Mouse (Mus musculus) embryonic facial prominence, embryonic 14.5 days (tissue): ENCODE data around the gene Apba1. TPM values are rescaled to one million over a fixed set of nuclear protein-coding genes. Genes with fewer than 3 reads are reported as not detected.

Experiments used
- ATAC-seq: fragments of 200-750 bp; cut with Nextera tagmentation; 2 replicates; pipeline ENCODE4 v1.8.0; 2017; ENCODE audit warnings: low read depth, moderate number of reproducible peaks, moderate TSS enrichment
- DNase-seq: peaks from one replicate; pipeline ENCODE4 v3.0.0-alpha.2; 2015; ENCODE audit warnings: low spot score
- H3K27ac ChIP-seq: fragments of 300-500 bp; sonication (generic); replicated peaks from 2 replicates; pipeline ENCODE4 v1.5.1; 2014; ENCODE audit warnings: low read depth, mild to moderate bottlenecking, low read length, moderate library complexity
- H3K27me3 ChIP-seq: fragments of 300-500 bp; sonication (generic); replicated peaks from 2 replicates; pipeline ENCODE4 v1.6.1; 2014; ENCODE audit warnings: low read length; ENCODE audit not compliant: control insufficient read depth, insufficient read depth
- H3K36me3 ChIP-seq: fragments of 300-500 bp; sonication (generic); 2 replicates; pipeline ENCODE4 v1.6.1; 2014; ENCODE audit warnings: low read length, mixed read lengths; ENCODE audit not compliant: control insufficient read depth, insufficient read depth
- H3K4me1 ChIP-seq: fragments of 300-500 bp; sonication (generic); 2 replicates; pipeline ENCODE4 v1.6.1; 2014; ENCODE audit warnings: antibody characterized with exemption, low read length; ENCODE audit not compliant: control insufficient read depth, insufficient read depth
- H3K4me2 ChIP-seq: fragments of 300-500 bp; sonication (generic); 2 replicates; pipeline ENCODE4 v1.6.1; 2014; ENCODE audit warnings: low read depth, mild to moderate bottlenecking, low read length, moderate library complexity, mixed read lengths
- H3K4me3 ChIP-seq: fragments of 300-500 bp; sonication (generic); 2 replicates; pipeline ENCODE4 v1.5.1; 2014; ENCODE audit warnings: low read depth, mild to moderate bottlenecking, low read length
- H3K9ac ChIP-seq: fragments of 300-500 bp; sonication (generic); 2 replicates; pipeline ENCODE4 v1.6.1; 2014; ENCODE audit warnings: low read depth, mild to moderate bottlenecking, low read length, moderate library complexity, mixed read lengths
- H3K9me3 ChIP-seq: fragments of 300-500 bp; sonication (generic); 2 replicates; pipeline ENCODE4 v1.6.1; 2016; ENCODE audit warnings: low read length; ENCODE audit not compliant: control insufficient read depth
- WGBS: fragments of 180-500 bp; shearing (Covaris S2); extraction: QIAGEN DNeasy Blood & Tissue Kit; methylation state at CpG from one replicate; pipeline ENCODE4 v1.1.7; 2014; 5-methylcytosine and 5-hydroxymethylcytosine counted together
- polyA plus RNA-seq: library from polyadenylated mRNA; unstranded; fragments of >200 nt; fragmentation: Nextera tagmentation; extraction: Ambion mirVana; gene quantifications from 2 replicates; pipeline ENCODE4 v1.2.1, GENCODE M21; 2014

Apba1 gene
- polyA plus RNA-seq, 1 experiment from 2014 or later, result 1.9 TPM

DNA sequence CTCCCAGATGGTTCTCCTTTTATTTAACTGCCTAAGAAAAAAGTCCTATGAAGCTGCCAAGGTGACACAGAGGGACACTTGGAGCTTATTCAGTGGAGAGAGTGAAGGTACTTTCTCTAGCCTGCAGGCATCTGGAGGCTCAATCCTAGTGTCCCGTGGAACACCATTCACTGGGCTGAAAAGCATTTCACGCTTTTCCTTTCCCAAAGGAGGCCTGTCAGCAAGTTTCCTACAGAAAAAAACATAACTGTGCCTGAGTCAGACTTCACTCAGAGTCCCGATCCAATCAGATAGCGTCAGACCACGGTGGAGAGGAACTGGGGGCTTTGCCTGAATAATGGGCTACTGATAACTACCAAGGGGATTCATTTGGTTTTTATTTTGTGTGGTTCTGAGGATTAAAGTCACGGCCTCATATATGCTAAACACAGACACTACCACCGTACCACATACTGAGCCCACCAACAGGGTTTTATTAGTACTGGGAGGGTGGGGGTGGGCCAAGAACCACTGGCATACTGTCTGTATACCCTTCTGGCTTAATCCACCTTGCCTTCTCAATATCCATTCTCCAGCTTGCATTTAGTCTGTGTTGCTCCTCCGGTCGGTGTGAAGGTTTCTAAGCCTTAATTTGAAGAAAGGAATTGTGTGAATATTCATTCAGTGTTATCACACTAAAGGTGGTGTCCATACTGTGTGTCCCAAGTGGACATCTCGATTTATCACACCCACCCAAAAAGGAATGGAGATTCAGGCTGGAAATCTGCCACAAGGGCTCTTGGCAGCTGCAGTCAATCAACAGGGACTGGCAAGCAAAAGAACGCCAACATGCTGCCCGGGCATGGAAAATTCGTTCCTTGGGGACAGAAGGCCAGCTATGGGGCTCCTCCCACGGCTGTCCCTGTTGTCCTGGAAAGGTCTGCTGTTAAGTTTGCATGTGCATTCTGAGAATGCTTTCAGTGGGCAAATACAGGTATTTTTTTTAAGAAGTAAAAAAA lies 75.3 kb downstream of the Apba1 start:
- H3K4me3 ChIP-seq, result no peak overlapping the region
- no peaks in the 10 kb centered on the region for H3K27me3 ChIP-seq
- peak overlapping the region; percentile 4; the same call in 1 of the 2 replicates for H3K4me2 ChIP-seq
- peak overlapping the region; percentile 33; the same call in 1 of the 2 replicates for H3K27ac ChIP-seq
- H3K9me3 ChIP-seq, result no peaks in the 10 kb centered on the region
- no peak overlapping the region for H3K9ac ChIP-seq
- no peak; the same call in 1 of the 2 replicates for ATAC-seq
- DNase-seq, result peak; percentile 72
- no peaks in the 10 kb centered on the region for H3K36me3 ChIP-seq
- peaks cover 14% of the 10 kb centered on the region for H3K4me1 ChIP-seq
- 45% methylated on average over 14 of the region's 14 CpGs for WGBS

DNA sequence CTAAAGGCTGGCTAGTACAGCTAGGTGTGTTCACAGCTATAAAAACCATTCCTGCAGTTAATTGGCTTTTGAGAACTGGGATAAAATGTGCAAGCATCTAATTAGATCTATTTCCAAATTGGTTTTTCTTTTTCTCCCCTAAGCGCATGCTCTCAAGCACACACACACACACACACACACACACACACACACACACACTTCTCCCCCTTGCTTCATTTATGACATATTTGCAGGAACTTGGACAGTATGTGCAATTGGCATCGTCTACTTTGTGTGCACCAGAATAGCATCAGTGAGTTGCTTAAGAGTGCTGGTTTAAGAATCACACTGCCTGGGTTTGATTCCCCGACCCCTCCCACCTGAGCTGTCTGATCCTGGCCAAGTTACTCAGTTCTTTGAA lies 76.0 kb downstream of the Apba1 start:
- H3K27ac ChIP-seq, result no peak overlapping the region
- no peak for ATAC-seq
- no peaks in the 10 kb centered on the region for H3K36me3 ChIP-seq
- WGBS, result 78% methylated on average over 3 of the region's 3 CpGs
- peaks cover 14% of the 10 kb centered on the region for H3K4me1 ChIP-seq
- H3K4me2 ChIP-seq, result no peak overlapping the region
- H3K9me3 ChIP-seq, result no peaks in the 10 kb centered on the region
- H3K9ac ChIP-seq, result no peak overlapping the region
- no peaks in the 10 kb centered on the region for H3K27me3 ChIP-seq
- no peak overlapping the region for H3K4me3 ChIP-seq
- no peak for DNase-seq

DNA sequence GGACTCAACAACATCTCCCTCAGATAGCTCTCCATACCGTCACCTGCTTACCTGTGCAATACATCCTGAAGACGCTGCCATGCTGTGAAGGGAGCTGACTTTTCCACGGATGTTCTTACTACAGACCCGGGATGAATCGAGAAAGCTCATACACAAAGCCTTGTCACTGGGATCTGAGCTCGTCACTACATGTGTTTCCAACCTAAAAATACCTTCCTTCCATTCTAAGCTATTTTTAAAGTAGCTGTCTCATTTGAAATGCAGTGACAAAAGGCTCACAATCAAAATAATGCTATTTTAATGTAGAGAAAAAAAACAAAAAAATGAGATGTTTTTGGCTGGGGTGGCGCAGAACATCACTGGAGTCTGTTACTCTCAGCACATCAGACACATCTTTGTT lies 97.1 kb downstream of the Apba1 start:
- H3K27me3 ChIP-seq, result no peaks in the 10 kb centered on the region
- peaks cover 8% of the 10 kb centered on the region; the same call in 1 of the 2 replicates for H3K9me3 ChIP-seq
- H3K4me2 ChIP-seq, result no peak overlapping the region
- no peak for DNase-seq
- H3K27ac ChIP-seq, result no peak overlapping the region
- no peaks in the 10 kb centered on the region for H3K36me3 ChIP-seq
- no peak for ATAC-seq
- H3K4me1 ChIP-seq, result no peaks in the 10 kb centered on the region
- H3K9ac ChIP-seq, result no peak overlapping the region
- no peak overlapping the region for H3K4me3 ChIP-seq
- 82% methylated on average over 7 of the region's 7 CpGs for WGBS

DNA sequence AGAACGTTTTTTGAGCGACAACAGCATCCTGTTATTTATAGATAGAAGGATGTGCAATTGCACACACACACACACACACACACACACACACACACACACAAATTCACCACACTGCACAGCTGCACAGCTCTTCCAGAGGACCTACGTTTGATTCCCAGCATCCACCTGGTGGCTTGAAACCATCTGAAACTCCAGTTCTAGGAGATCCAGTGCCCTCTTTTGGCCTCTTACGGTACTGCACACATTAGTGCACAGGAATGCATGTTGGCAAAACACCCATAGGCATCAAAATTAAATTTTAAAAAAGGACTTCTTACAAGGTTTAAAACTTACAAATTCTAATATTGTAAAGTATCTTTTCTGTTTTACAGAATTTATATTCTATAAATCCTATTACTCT lies 99.4 kb downstream of the Apba1 start:
- H3K9ac ChIP-seq, result no peak overlapping the region
- H3K36me3 ChIP-seq, result no peaks in the 10 kb centered on the region
- no peaks in the 10 kb centered on the region for H3K27me3 ChIP-seq
- no peak overlapping the region for H3K4me3 ChIP-seq
- ATAC-seq (no peak), DNase-seq (no peak)
- H3K9me3 ChIP-seq, result peaks cover 8% of the 10 kb centered on the region; the same call in 1 of the 2 replicates
- H3K4me1 ChIP-seq, result no peaks in the 10 kb centered on the region
- H3K27ac ChIP-seq, result no peak overlapping the region
- no peak overlapping the region for H3K4me2 ChIP-seq
- WGBS, result 93% methylated on average over 4 of the region's 4 CpGs

DNA sequence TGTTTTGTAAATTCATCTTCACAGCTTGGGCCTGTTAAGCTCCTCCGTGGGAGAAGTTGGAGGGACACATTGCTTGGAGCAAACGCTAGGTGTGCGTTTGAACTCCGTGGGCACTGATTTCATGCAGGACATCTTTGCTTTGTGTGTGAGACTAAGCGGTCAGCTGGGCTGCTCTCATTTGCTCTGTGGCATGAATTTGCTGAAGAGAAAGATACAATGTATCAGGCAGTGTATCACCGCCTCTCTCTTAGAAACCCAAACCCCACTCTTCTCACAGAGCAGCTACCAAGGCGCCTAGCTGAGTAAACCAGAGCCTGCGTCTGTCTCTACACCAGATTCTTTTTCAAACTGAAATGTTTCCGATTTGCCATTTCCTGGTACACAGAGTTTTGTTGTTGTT lies 100.1 kb downstream of the Apba1 start:
- H3K4me2 ChIP-seq, result no peak overlapping the region
- H3K9ac ChIP-seq, result no peak overlapping the region
- H3K36me3 ChIP-seq, result no peaks in the 10 kb centered on the region
- no peaks in the 10 kb centered on the region for H3K4me1 ChIP-seq
- no peak overlapping the region for H3K4me3 ChIP-seq
- H3K27me3 ChIP-seq, result no peaks in the 10 kb centered on the region
- no peak for ATAC-seq
- WGBS, result 85% methylated on average over 9 of the region's 9 CpGs
- DNase-seq, result no peak
- H3K9me3 ChIP-seq, result peaks cover 8% of the 10 kb centered on the region; the same call in 1 of the 2 replicates
- H3K27ac ChIP-seq, result no peak overlapping the region

DNA sequence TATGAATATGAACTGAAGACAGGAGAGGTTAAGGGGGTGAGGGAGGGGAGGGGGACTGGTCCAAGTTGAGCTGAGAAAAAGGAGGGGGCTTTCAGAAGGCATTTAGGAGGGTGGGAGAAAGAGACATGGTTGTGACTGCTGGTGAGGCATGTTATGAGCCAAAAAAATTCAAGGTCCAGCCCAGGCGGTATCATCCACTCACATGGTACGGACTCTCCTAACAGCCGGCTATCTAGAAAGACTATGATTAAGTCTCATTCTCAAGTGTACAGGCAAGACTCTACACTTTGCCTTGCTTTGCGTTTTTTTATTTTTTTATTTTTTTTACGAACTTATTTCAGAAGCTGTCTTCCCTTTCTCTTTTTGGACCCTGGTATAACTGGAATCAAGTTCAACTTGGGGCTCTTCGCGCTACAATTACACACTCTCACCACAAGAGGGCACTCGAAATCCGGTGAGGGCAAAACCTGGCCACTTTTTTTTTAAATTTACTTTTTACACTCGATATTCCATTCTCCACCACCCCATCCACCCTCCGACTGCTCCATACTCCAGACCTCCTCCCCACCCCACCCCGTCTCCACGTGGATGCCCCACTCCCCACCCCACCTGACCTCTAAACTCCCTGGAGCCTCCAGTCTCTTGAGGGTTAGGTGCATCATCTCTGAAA lies 101.6 kb downstream of the Apba1 start:
- no peaks in the 10 kb centered on the region for H3K36me3 ChIP-seq
- H3K9me3 ChIP-seq, result peaks cover 8% of the 10 kb centered on the region; the same call in 1 of the 2 replicates
- peak; percentile 56 for DNase-seq
- no peak overlapping the region for H3K27ac ChIP-seq
- 31% methylated on average over 13 of the region's 13 CpGs for WGBS
- ATAC-seq, result no peak
- no peaks in the 10 kb centered on the region for H3K4me1 ChIP-seq
- no peak overlapping the region for H3K4me3 ChIP-seq
- H3K27me3 ChIP-seq, result no peaks in the 10 kb centered on the region
- H3K4me2 ChIP-seq, result no peak overlapping the region
- H3K9ac ChIP-seq, result no peak overlapping the region

DNA sequence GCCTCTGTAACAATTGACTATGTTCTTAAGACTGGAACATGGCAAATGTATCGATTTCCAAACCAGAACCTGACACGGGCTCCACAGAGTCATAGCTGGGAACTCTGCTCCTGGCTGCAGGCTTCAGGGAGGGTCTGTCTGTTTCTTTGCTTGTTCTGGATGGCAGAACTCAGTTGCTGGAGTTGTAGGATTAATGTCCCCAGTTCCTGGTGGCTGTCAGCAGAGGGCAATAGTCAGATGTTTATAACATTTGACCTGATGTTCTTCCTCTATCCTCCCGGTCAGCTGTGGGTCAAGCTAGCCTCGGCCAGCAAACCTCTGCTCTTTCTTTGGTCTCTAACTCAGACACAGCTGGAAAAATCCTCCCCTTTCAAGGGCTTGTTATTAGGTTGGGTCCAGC lies 104.0 kb downstream of the Apba1 start:
- H3K4me1 ChIP-seq, result no peaks in the 10 kb centered on the region
- no peak overlapping the region for H3K4me3 ChIP-seq
- H3K4me2 ChIP-seq, result no peak overlapping the region
- no peak for DNase-seq
- no peaks in the 10 kb centered on the region for H3K27me3 ChIP-seq
- H3K9ac ChIP-seq, result no peak overlapping the region
- H3K27ac ChIP-seq, result no peak overlapping the region
- no peaks in the 10 kb centered on the region for H3K36me3 ChIP-seq
- no peak for ATAC-seq
- 28% methylated on average over 4 of the region's 4 CpGs for WGBS
- H3K9me3 ChIP-seq, result peaks cover 5% of the 10 kb centered on the region; the same call in 1 of the 2 replicates

DNA sequence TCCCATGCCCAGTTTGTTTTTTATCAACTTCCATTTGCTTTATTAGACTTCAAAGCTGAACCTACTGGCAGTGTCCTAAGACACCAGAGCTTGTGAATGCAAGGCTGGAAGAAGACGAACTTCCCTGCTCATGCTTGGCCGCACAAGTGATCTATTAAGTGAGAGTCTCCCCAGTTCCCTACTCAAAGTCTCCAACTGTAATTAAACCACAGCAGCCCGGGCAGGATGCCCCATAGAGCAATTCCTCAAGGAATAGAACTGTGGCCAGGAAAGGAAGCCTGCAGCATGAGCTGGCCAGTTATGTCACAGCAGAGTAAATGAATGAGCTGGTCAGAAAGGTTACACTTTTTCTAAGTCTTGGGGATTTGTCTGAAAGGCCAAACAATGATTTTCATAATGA lies 105.3 kb downstream of the Apba1 start:
- 45% methylated on average over 3 of the region's 3 CpGs for WGBS
- H3K27ac ChIP-seq, result no peak overlapping the region
- DNase-seq (no peak), ATAC-seq (no peak)
- H3K4me2 ChIP-seq, result no peak overlapping the region
- no peaks in the 10 kb centered on the region for H3K4me1 ChIP-seq
- no peaks in the 10 kb centered on the region for H3K9me3 ChIP-seq
- no peaks in the 10 kb centered on the region for H3K36me3 ChIP-seq
- no peak overlapping the region for H3K9ac ChIP-seq
- no peak overlapping the region for H3K4me3 ChIP-seq
- H3K27me3 ChIP-seq, result no peaks in the 10 kb centered on the region
